Mouse (Mus musculus) E14TG2a.4 (cell line): Measurements from ENCODE around the gene Gm32717.
"Not testable (repeated sequence)": the region's sequence is repeated elsewhere in the genome, so short reads cannot be mapped to it uniquely, and the experiment has no call there.

Source experiments
- CTCF ChIP-seq: conservative IDR thresholded peaks from 2 replicates; pipeline ENCODE4 v1.5.1; 2014; ENCODE audit warnings: low read length
- NANOG ChIP-seq: IDR thresholded peaks from 2 replicates; pipeline ENCODE4 v1.6.1; 2014; ENCODE audit warnings: borderline replicate concordance, low read length, mixed read lengths

DNA sequence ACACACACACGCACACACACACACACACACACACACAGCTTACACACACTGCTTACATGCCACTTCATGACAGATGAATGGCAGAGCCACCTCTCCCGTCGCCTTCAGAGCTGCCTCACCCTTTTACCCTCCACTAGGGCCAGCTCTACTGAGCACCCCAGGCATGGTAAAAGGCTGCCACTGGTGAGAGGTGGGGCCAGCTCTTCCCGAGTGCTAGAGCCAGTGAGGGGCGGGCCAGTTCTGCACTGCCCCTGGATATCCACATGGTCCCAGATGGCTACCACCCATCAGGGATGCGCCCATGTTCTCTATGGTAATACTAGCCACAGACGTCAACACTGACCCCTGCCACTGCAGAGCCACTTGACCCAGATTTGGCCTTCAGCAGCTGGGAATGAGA, 42.0 kb upstream of the Gm32717 start:
- TF ChIP-seq CTCF, NANOG: not testable (repeated sequence)
